Mouse (Mus musculus) monocyte, adult 2 months (primary cell): ENCODE measurements at regions not wholly inside any gene's neighbourhood (a gene's known extent, or its start where the extent isn't known, plus 50 kb on each side); places are given as distances from the start of the nearest gene placed in this dataset.
"Not testable (repeated sequence)": the region's sequence is repeated elsewhere in the genome, so short reads cannot be mapped to it uniquely, and the experiment has no call there.

Experiments used
- DNase-seq, 2 experiments: peaks; one replicate each; pipeline ENCODE4 v3.0.0; 2022; ENCODE audit warnings: low spot score in 2 of 2, low read depth in 1 of 2

- no peak for DNase-seq
These were observed 298.4 kb downstream of the Vrk1 start for GRCm38 (mm10) chr12:106308291-106308955.

GRCm38 (mm10) chr12:106308956-106309610 is 299.1 kb downstream of the Vrk1 start:
- no peak for DNase-seq

- no peak for DNase-seq
These were observed 300.1 kb downstream of the Vrk1 start for GRCm38 (mm10) chr12:106310171-106310570.

GRCm38 (mm10) chr12:106310585-106311319 is 300.7 kb downstream of the Vrk1 start:
- DNase-seq = no peak

GRCm38 (mm10) chr12:106311320-106311825 is 301.3 kb downstream of the Vrk1 start:
- no peak for DNase-seq

- DNase-seq = no peak
These were observed 302.0 kb downstream of the Vrk1 start for GRCm38 (mm10) chr12:106311831-106312600.

GRCm38 (mm10) chr12:106317738-106318137 is 307.7 kb downstream of the Vrk1 start:
- DNase-seq = no peak

- DNase-seq = no peak
These were observed 311.5 kb downstream of the Vrk1 start for GRCm38 (mm10) chr12:106321511-106321910.

- no peak for DNase-seq
These were observed 316.6 kb downstream of the Vrk1 start for GRCm38 (mm10) chr12:106326611-106327010.

- no peak for DNase-seq
These were observed 317.3 kb downstream of the Vrk1 start for GRCm38 (mm10) chr12:106327351-106327750.

GRCm38 (mm10) chr12:106357867-106358266 is 347.8 kb downstream of the Vrk1 start:
- DNase-seq = no peak

- DNase-seq = not testable (repeated sequence)
These were observed 351.6 kb downstream of the Vrk1 start for GRCm38 (mm10) chr12:106361646-106362045.

- DNase-seq = no peak
These were observed 364.9 kb downstream of the Vrk1 start for GRCm38 (mm10) chr12:106374840-106375375.

GRCm38 (mm10) chr12:106375886-106376285 is 365.9 kb downstream of the Vrk1 start:
- DNase-seq = no peak

- DNase-seq = no peak
These were observed 366.8 kb downstream of the Vrk1 start for GRCm38 (mm10) chr12:106376783-106377182.

GRCm38 (mm10) chr12:106377281-106377680 is 367.3 kb downstream of the Vrk1 start:
- DNase-seq = no peak

GRCm38 (mm10) chr12:106377761-106378160 is 367.7 kb downstream of the Vrk1 start:
- DNase-seq = no peak

- no peak for DNase-seq
These were observed 368.5 kb downstream of the Vrk1 start for GRCm38 (mm10) chr12:106378303-106379075.

GRCm38 (mm10) chr12:106379151-106379594 is 369.1 kb downstream of the Vrk1 start:
- no peak for DNase-seq

- no peak for DNase-seq
These were observed 369.8 kb downstream of the Vrk1 start for GRCm38 (mm10) chr12:106379779-106380178.
